Mouse (Mus musculus): ENCODE results near the gene Spata17.

DNA sequence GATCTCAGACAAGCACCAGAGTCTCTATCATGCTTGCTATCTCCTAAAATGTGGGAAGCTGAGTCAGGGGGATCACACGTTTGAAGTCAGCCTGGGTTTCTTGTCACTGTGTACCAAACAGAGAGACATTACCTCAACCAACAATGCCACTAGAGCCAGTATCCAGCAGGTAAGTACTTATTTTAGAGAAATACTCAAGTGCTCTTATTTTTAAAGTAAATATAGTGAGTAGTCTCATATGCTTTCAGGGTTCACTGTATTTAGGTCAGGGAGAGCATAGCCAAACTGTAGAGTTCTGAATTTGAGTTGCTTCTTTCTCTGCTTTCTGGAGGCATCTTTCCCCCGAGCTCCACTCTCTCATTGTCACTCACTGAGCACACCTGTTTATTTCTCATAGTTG is 160.9 kb downstream of the Spata17 start:
- TF ChIP-seq CTCF (conservative IDR thresholded peaks at IDR 0.05; ENCODE audit: insufficient read depth, insufficient read length, low read depth, low read length) (no peak), POLR2A (IDR thresholded peaks at IDR 0.05; ENCODE audit: low read depth, low read length) (no peak)
